Mouse (Mus musculus): ENCODE data around the gene Zfp248. TPM values are rescaled to one million over a fixed set of nuclear protein-coding genes. Genes with fewer than 3 reads are reported as not detected.

The Zfp248 gene
- total RNA-seq, 2 experiments from 2014 or later = 13.4 to 13.5 TPM

DNA sequence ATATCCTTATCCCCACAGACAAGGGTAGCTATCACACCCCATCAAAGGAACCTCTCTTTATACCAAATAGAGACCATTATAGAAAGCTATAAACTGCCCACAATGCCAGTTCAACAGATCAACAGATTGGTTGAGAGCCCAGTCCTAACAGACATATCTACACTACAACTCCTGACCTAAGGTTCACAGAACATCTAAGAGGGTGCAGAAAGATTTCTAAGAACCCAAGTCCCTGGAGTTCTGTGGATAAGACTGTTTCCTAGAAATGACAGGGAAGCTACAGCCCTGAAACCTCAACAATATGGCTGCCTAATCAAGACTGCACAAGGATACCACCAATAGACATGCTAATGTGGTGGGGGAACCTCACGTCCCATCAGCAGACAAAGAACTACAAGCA lies 44.9 kb downstream of the Zfp248 start:
- H3K4me3 ChIP-seq = no peak overlapping the region
- no peak overlapping the region for H3K27ac ChIP-seq
- no peak for DNase-seq (ENCODE audit: low spot score in 2 of 2)
- TF ChIP-seq CTCF (conservative IDR thresholded peaks at IDR 0.05) = no peak

- Histone ChIP-seq H3K4me3 (no peak overlapping the region), H3K27ac (no peak overlapping the region)
- no peak for TF ChIP-seq CTCF (conservative IDR thresholded peaks at IDR 0.05)
- DNase-seq (ENCODE audit: low spot score in 2 of 2) = no peak
These were observed 46.8 kb downstream of the Zfp248 start for GRCm38 (mm10) chr6:118408510-118408909.

- no peak for TF ChIP-seq CTCF (conservative IDR thresholded peaks at IDR 0.05)
- DNase-seq (ENCODE audit: low spot score in 2 of 2) = no peak
- Histone ChIP-seq H3K4me3 (no peak overlapping the region), H3K27ac (no peak overlapping the region)
These were observed 48.9 kb downstream of the Zfp248 start for GRCm38 (mm10) chr6:118406421-118406820.

GRCm38 (mm10) chr6:118390746-118391145 lies 64.6 kb downstream of the Zfp248 start:
- TF ChIP-seq CTCF (conservative IDR thresholded peaks at IDR 0.05) = no peak
- no peak for DNase-seq (ENCODE audit: low spot score in 2 of 2)
- Histone ChIP-seq H3K27ac (no peak overlapping the region), H3K4me3 (no peak overlapping the region)

- no peak for DNase-seq (ENCODE audit: low spot score in 2 of 2)
- Histone ChIP-seq H3K4me3 (no peak overlapping the region), H3K27ac (no peak overlapping the region)
- TF ChIP-seq CTCF (conservative IDR thresholded peaks at IDR 0.05) = peak; percentile 61
These were observed 69.4 kb downstream of the Zfp248 start for GRCm38 (mm10) chr6:118385962-118386361.

DNA sequence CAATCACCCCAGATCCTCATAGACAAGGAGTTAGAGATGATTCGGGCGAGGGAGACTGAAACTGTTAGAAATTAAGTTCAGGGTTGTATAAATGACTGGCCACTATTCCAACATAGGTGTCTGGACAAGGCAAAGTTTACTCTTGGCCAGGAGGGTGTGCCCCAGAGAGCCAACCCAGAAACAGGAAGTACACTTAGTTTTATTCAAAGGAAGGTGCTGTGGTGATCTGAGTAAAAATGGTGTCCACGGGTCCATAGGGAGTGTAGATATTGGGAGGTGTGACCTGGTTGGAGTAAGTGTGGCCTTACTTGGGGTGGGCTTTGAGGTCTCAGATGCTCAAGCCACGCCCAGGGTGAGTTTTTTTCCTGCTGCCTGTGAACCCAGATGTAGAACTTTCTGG lies 74.1 kb downstream of the Zfp248 start:
- no peak for TF ChIP-seq CTCF (conservative IDR thresholded peaks at IDR 0.05)
- Histone ChIP-seq H3K4me3 (no peak overlapping the region), H3K27ac (no peak overlapping the region)
- no peak for DNase-seq (ENCODE audit: low spot score in 2 of 2)

- DNase-seq (ENCODE audit: low spot score in 2 of 2) = no peak
- no peak for TF ChIP-seq CTCF (conservative IDR thresholded peaks at IDR 0.05)
- Histone ChIP-seq H3K4me3 (no peak overlapping the region), H3K27ac (no peak overlapping the region)
These were observed 74.7 kb downstream of the Zfp248 start for GRCm38 (mm10) chr6:118380630-118381029.

DNA sequence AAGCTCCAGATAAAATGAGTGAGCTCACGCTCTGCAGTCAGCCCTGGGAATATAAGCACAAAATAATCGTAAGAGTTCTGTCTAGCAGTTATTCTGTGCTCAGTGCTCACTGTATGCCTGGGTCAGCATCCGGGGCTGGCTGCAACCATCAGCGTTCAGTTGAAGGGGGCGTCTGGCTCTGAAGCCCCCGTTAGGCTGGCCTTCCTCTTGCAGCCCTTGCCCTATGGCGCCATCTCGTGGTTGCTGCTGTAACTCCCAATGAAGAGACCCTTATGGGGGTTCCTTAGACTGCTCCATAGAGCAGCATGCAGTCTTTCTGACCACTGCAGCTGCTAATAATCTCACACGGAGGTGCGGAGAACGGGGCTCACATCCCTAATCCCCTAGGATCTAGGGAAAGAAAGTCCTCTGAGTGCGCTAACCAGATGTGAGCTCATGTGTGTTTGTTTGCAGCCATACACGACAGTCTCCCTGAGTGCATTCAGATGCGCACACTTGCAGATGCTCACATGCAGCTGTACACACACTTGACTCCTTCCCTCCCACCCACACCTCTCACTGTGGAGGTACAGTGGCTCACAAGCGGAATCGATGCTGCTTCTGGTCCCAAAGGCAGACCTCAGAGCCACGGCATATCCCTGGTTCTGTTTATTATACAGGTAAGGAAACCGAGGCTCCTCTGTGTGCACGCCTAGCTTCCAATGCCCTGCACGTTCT lies 75.7 kb downstream of the Zfp248 start:
- DNase-seq (ENCODE audit: low spot score in 2 of 2) = peak; percentile 32 to 83
- no peak overlapping the region for H3K27ac ChIP-seq
- TF ChIP-seq CTCF (conservative IDR thresholded peaks at IDR 0.05) = peak; percentile 98
- H3K4me3 ChIP-seq = no peak overlapping the region

DNA sequence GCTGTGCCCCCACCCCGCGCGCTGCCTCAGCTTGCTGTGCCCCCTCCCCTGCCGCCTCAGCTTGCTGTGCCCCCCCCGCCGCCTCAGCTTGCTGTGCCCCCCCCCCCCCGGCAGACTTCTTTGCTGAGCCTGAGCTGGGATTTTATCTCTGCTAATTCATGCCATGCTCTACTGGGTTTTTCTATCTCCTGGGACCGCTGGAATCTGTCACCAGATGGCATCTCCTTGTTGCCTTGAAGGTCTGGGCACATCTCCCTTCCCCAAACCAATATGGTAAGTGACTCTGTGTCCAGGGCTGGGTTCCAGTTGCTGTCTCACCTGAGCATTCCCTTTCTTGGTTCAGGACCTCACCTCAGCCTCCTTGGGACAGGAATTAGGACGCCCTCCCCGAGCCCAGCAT lies 77.7 kb downstream of the Zfp248 start:
- no peak for DNase-seq (ENCODE audit: low spot score in 2 of 2)
- TF ChIP-seq CTCF (conservative IDR thresholded peaks at IDR 0.05) = no peak
- H3K27ac ChIP-seq = no peak overlapping the region
- no peak overlapping the region for H3K4me3 ChIP-seq

Small RNAs within 50 kb of the gene (microRNA-seq; reads per million reads assigned to microRNA genes)
- gene Gm25953 = 0 reads per million in 2 experiments

Other genes with a start within 250 kb of the Zfp248 start
- 10 to 100 TPM; 27.6 to 28.2 TPM for gene Bms1, start 36.1 kb downstream of the Zfp248 start, total RNA-seq (2021)
- gene Zfp9, start 23.8 kb upstream of the Zfp248 start, total RNA-seq (2021) = 10 to 100 TPM; 16.5 to 17.4 TPM
- 1 to 10 TPM; 8.2 to 9.5 TPM for gene Ankrd26, start 106.7 kb upstream of the Zfp248 start, total RNA-seq (2021)